Mouse (Mus musculus): ENCODE measurements around the gene Mettl7a2.

Mettl7a2 gene

DNA sequence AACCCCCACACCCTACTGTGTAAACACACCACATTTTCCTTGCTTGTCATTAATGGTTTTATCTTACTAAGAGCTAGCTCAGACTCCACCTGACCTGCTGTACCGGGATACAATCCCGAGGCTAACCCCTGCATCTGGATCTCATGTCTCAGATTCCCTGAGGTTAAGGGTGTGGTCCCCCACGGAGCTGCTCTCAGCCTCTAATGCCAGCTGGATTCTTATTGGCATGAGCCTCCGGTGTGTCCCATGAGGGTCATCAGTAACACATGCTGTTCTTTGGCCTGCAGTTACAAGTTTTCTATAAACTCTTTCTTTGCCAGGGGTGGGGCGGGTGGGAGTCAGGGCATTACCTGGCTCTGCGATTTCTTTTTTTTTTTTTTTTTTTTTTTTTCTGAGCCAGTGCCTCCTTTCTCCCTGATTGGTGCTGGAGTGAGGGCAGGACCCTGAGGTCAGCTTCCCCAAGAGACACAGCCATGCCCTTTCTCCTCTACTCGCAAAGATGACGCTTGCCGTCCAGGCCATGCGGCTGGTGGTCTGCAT lies at the start of gene Mettl7a2, which contains the start of gene Methig1:
Mettl7a2 (plus strand) TSS at position 490 of the 540 bp plus-strand sequence.
Methig1 (plus strand) TSS at position 439 of the 540 bp plus-strand sequence.
- ChIA-PET CTCF (interaction anchor here (0.6 to 1.5 kb wide), 5 partner anchors 19 to 446 kb away, joined by 3 to 8 read pairs (median 5); no protein-coding TSS in a partner anchor), POLR2A (interaction anchor here in 1 of 4 experiments (0.6 kb wide), 1 partner anchor 97 kb away, joined by 3 read pairs; no protein-coding TSS in a partner anchor)

DNA sequence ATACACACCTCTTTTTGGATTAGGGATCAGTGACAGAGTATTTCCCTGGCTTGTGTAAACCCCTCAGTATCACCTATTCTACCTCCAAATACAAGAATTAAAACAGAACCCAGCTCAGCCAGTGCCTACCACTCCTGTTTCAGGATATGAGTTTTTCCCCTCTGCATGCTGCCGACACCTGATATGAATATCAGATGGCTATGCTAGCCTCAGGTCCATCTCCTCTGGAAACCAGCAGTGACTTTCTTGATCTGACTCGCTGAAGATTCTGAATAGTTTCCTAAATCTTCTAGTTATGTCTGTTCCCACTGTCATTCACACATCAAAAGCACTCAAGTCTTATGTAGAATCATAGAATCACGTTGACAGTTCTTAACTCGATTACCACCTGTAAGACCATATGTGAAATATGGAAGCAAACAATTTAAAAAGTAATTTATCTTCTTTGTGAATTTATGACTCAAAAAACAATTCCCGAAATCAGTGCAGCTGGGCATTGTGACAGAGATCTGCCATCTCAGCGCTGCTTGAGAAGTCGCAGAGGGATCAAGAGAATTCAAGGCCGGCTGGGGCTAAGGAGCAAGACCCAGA lies 49.5 kb upstream of the Mettl7a2 start:
- POLR2A ChIA-PET = interaction anchor here in 3 of 4 experiments (0.7 to 4.1 kb wide), 26 partner anchors 8 to 331 kb away, joined by 3 to 24 read pairs (median 4); partner anchors contain the start of genes Tmprss12 (in 2 of the 3) and Atf1 (in 1 of the 3)
- CTCF ChIA-PET = interaction anchor here in 1 of 4 experiments (1.0 to 2.8 kb wide), 5 partner anchors 8 to 380 kb away, joined by 3 to 7 read pairs (median 3); no protein-coding TSS in a partner anchor

DNA sequence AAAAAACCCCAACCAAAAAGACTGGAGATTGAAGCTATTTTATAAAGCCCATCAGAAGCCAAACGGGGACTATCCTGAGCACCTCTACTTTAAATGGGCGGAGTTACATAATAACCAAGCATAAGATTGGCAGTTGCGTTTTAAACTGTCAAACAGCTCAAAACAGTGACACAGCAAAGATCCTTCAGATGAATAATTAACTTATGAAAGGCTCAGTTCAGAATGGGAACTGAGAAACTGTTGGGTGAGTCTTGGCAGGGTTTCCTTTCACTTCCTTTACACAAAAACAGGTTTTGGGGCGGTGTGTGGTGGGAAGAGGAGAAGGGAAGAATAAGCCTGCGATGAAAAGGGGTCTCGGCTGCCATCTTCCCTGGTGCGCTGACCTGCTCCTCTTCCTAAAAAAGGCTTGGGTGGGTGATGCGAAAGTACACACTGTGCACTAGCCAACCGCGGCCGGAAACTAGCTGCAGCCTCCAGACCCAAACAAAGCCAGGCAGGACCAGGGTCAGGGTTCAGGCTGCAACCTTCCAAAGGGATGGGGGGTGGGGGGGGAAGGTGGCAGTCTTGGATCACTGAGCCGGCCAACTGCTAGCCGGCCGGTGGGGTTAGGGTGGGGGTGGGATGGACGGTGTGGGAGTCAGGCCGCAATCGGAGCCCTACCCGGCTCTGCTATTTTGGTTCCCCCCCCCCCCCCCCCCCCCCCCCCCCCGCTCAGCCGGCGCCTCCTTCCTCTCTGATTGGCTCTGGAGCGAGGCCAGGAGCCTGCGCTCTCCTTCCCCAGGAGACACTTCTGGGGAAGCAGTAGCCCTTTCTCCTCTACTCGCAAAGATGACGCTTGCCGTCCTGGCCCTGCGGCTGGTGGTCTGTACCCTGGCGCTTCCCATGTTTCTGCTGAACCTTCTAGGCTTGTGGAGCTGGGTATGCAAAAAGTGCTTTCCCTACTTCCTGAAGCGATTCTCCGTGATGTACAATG lies 48.7 kb upstream of the Mettl7a2 start, which contains the start of gene Mettl7a1:
Mettl7a1 (plus strand) TSS at position 122 of the 973 bp plus-strand sequence.
- ChIA-PET CTCF (interaction anchor here in 2 of 4 experiments (0.5 to 2.8 kb wide), 12 partner anchors 9 to 398 kb away, joined by 3 to 7 read pairs (median 3); partner anchors contain the start of gene Mettl7a3 (in 1 of the 2)), POLR2A (interaction anchor here (0.6 to 4.1 kb wide), 40 partner anchors 9 to 383 kb away, joined by 3 to 24 read pairs (median 4); partner anchors contain the start of genes Tmprss12 (in 2 of the 4), Atf1 (in 1 of the 4) and Cela1 (in 1 of the 4))

DNA sequence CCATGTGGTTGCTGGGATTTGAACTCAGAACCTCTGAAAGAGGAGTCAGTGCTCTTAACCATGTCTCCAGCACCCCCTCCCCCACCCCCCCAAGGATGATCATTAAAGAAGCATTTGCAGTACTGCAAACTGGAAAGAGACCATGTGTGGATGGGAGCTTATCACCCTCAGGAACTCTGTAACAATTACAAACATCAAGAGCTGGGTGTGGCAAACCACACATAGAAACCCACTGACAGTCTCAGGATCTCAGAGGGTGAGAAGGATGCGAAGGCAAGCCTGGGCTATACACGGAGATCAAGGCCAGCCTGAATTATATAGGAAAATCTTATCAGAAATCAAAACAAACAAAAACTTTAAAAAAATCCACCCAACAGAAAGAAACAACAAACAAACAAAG lies 46.8 kb upstream of the Mettl7a2 start:
- ChIA-PET CTCF (interaction anchor here in 2 of 4 experiments (0.6 to 2.1 kb wide), 5 partner anchors 32 to 264 kb away, joined by 3 to 8 read pairs (median 3); no protein-coding TSS in a partner anchor), POLR2A (interaction anchor here in 3 of 4 experiments (0.6 to 4.1 kb wide), 12 partner anchors 15 to 913 kb away, joined by 3 to 24 read pairs (median 3); partner anchors contain the start of gene Tmprss12 (in 1 of the 3))

DNA sequence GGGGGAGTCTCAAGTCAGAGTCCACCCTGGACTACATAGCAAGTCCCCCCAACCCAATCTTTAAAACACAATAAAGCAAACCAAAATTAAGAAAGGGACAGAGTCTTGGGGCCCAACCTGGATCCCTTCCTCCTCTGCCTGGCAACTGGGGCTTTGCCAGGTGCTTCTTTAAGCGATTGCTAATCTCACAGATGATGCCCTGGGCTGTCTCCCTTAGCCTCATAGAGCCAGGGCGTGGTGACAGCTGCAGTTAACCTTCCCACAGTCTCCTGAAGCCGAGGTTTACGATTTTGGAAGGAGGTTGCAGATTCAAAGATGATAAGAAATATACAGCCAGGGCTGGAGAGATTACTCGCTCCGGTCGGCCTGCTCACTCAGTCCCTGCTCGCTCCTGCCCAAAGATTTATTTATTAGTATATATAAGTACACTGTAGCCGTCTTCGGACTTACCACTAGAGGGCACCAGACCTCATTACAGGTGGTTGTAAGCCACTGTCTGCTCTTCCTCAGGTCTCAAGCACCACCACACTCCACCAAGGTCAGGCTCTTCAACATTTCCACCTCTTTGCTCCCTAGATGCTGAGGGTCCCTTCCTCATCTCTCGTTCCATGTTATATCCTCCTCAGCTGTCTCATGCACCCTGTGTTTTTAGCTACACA lies 45.4 kb upstream of the Mettl7a2 start:
- ChIA-PET CTCF (interaction anchor here (0.6 to 1.6 kb wide), 10 partner anchors 10 to 644 kb away, joined by 3 to 28 read pairs (median 6); no protein-coding TSS in a partner anchor), POLR2A (interaction anchor here in 2 of 4 experiments (0.7 to 1.6 kb wide), 6 partner anchors 13 to 60 kb away, joined by 3 to 6 read pairs (median 4); partner anchors contain the start of gene Tmprss12 (in 1 of the 2))

- POLR2A ChIA-PET = interaction anchor here in 2 of 4 experiments (1.0 to 1.1 kb wide), 4 partner anchors 8 to 70 kb away, joined by 3 to 5 read pairs (median 4); no protein-coding TSS in a partner anchor
- CTCF ChIA-PET = interaction anchor here in 1 of 4 experiments (1.2 kb wide), 1 partner anchor 47 kb away, joined by 3 read pairs; no protein-coding TSS in a partner anchor
Measured at GRCm38 (mm10) chr15:100312346-100312745, 40.7 kb upstream of the Mettl7a2 start.

DNA sequence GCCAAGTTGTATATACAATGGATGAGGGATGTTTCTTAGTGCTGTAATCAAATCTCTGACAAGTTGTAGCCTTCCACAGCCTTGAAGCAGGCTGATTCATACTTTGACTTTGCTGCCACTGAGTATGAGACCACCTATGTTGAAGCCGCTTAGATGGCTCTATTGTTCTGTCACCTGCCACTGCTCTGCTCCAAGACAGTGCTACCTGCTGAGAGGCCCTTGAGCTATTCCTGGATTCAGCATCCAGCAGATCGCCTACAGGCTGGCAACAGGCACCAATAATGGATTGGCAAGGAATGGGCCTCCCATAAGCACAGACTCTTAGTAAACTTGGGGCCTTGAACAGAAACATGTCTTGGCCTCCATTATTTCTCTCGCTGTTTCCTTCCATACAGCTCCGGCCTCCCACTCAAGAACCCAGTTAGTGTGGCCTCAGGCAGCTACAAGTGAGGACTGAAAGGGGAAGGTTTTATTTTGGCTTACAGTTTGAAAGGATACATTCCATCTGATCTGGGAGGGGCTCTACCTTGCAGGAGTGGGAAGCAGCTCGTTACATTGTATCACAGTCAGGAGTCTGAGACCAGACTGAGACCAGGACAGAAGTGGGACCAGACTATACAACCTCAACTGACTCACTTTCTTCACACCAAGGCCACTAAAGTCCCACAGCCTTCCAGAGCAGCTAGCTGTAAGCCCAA lies 38.4 kb upstream of the Mettl7a2 start:
- POLR2A ChIA-PET = interaction anchor here (0.6 to 1.9 kb wide), 14 partner anchors 9 to 343 kb away, joined by 3 to 13 read pairs (median 3); partner anchors contain the start of genes Mettl7a3 (in 1 of the 4) and Tmprss12 (in 1 of the 4)
- CTCF ChIA-PET = interaction anchor here in 2 of 4 experiments (0.6 to 1.0 kb wide), 2 partner anchors 10 to 283 kb away, joined by 3 to 6 read pairs; no protein-coding TSS in a partner anchor

GRCm38 (mm10) chr15:100318014-100318671 lies 34.9 kb upstream of the Mettl7a2 start:
- ChIA-PET POLR2A (interaction anchor here in 1 of 4 experiments (0.7 kb wide), 1 partner anchor 273 kb away, joined by 3 read pairs; no protein-coding TSS in a partner anchor), CTCF (interaction anchor here in 2 of 4 experiments (0.7 to 0.8 kb wide), 2 partner anchors 10 to 24 kb away, joined by 3 to 4 read pairs; no protein-coding TSS in a partner anchor)

DNA sequence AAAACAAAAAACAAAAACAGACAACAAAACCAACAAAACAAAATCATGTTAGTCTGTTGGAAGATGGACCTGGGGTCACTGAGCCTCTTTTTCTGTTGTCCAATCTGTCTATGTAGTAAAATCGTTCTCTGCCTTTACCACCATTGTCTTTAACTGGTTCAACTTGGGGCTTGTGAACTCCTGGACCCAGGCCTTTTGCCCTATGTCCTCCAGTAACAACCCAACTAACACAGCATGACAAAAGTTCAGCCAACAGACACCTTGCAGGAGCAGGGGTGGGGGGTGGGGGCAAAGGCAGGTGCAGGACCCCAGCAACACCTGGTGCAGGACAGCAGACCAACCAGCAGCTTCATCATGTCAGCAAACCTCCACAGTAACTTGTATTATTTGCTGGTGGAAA lies 33.1 kb upstream of the Mettl7a2 start:
- POLR2A ChIA-PET = interaction anchor here in 3 of 4 experiments (0.5 to 2.7 kb wide), 6 partner anchors 12 to 75 kb away, joined by 3 to 7 read pairs (median 4); partner anchors contain the start of gene Tmprss12 (in 1 of the 3)
- CTCF ChIA-PET = interaction anchor here in 1 of 4 experiments (0.6 kb wide), 1 partner anchor 166 kb away, joined by 3 read pairs; no protein-coding TSS in a partner anchor

DNA sequence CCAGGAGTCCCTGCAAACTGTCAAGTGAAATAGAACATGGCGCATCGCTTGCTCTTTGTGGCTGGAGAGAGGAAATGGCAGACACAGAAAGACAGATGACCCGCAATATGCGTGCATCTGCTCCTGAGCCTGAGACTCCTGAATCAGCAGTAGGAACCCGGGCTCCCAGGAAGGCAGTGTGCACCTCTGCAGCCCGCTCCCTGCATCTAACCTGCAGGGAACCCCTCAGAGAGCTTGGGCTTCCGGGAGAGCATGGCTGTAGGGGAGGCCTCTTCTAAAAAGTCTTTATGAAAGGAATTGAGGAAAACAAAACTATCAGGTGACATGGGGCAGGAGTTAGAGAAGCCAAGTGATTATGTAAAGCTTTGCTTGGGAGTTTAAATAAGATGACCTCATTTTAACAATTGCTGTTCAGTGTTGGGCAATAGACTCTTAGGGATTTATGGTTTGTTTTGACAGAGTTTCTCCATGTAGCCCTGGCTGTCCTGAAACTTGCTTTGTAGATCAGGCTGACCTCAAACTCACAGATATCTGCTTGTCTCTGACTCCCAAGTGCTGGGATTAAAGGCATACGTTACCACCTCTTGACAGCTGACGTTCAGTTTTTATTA lies 32.6 kb upstream of the Mettl7a2 start:
- ChIA-PET CTCF (interaction anchor here in 2 of 4 experiments (0.6 to 1.7 kb wide), 11 partner anchors 12 to 282 kb away, joined by 3 to 7 read pairs (median 4); partner anchors contain the start of gene Dip2b (in 2 of the 2)), POLR2A (interaction anchor here in 3 of 4 experiments (0.5 to 2.7 kb wide), 12 partner anchors 12 to 596 kb away, joined by 3 to 7 read pairs (median 3); partner anchors contain the start of gene Tmprss12 (in 1 of the 3))

GRCm38 (mm10) chr15:100321134-100321533 lies 31.9 kb upstream of the Mettl7a2 start:
- ChIA-PET CTCF (interaction anchor here in 3 of 4 experiments (0.5 to 1.7 kb wide), 12 partner anchors 13 to 283 kb away, joined by 3 to 7 read pairs (median 4); partner anchors contain the start of gene Dip2b (in 2 of the 3)), POLR2A (interaction anchor here in 3 of 4 experiments (0.6 to 2.7 kb wide), 8 partner anchors 13 to 597 kb away, joined by 3 to 7 read pairs (median 3); no protein-coding TSS in a partner anchor)

- ChIA-PET POLR2A (interaction anchor here (0.5 to 1.8 kb wide), 29 partner anchors 9 to 724 kb away, joined by 3 to 8 read pairs (median 4); partner anchors contain the start of genes Atf1 (in 2 of the 4), Tmprss12 (in 2 of the 4) and Cox14 (in 1 of the 4)), CTCF (interaction anchor here (0.5 to 2.0 kb wide), 19 partner anchors 9 to 1688 kb away, joined by 3 to 9 read pairs (median 3); partner anchors contain the start of genes Dip2b (in 1 of the 4) and Mettl7a1 (in 1 of the 4))
Measured at GRCm38 (mm10) chr15:100324021-100324591, 28.9 kb upstream of the Mettl7a2 start.

DNA sequence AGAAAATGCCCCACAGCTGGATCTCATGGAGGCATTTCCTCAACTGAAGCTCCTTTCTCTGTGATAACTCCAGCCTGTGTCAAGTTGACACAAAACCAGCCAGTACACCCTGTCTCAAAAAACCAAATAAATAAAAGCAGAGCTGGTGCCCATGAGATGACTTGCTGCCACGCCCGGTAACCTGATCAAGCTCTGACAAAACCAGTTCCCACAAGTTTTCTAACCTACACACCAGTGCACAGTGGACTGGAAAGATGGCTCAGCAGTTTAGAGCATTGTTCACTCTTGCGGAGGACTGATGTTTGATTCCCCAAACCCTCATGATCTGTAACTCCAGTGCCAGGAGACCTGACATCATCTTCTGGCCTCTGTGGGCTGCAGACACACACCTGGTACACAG lies 27.8 kb upstream of the Mettl7a2 start:
- POLR2A ChIA-PET = interaction anchor here (0.6 to 1.6 kb wide), 14 partner anchors 21 to 600 kb away, joined by 3 to 6 read pairs (median 4); partner anchors contain the start of genes Atf1 (in 1 of the 4), Cox14 (in 1 of the 4) and Tmprss12 (in 1 of the 4)
- CTCF ChIA-PET = interaction anchor here in 2 of 4 experiments (1.0 to 1.3 kb wide), 3 partner anchors 44 to 126 kb away, joined by 3 read pairs; no protein-coding TSS in a partner anchor

DNA sequence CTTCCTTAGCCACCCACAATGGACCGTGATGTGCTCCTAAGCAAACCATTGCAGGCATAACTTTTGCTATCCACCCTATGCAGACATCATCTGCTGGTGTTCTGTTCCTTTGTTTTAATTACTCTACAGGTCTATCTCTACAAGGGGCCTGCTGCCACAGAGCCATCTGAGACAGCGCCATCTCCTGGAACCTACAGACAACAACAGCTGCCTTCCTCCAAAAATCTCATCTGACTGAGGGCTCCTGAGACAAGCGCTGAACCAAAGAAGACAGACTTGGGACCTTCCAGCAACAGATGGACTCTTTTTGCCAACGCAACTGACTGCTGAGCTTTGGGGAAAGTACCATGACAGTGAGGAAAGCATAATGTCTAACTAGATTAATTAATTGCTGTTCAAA lies 24.9 kb upstream of the Mettl7a2 start:
- ChIA-PET POLR2A (interaction anchor here in 2 of 4 experiments (0.5 to 0.6 kb wide), 3 partner anchors 18 to 69 kb away, joined by 3 read pairs; no protein-coding TSS in a partner anchor), CTCF (interaction anchor here in 3 of 4 experiments (0.6 to 1.0 kb wide), 11 partner anchors 16 to 288 kb away, joined by 3 to 28 read pairs (median 4); partner anchors contain the start of gene Dazap2 (in 1 of the 3))
